Mouse (Mus musculus) forebrain, embryonic 10.5 days (tissue): ENCODE data around the gene Txlna. TPM values are rescaled to one million over a fixed set of nuclear protein-coding genes. Genes with fewer than 3 reads are reported as not detected.

Experiments
- DNase-seq: peaks from one replicate; pipeline ENCODE4 v3.0.0-alpha.2; 2017; ENCODE audit warnings: low spot score; ENCODE audit errors: extremely low spot score
- H3K27ac ChIP-seq: fragments of 300-500 bp; sonication (generic); 2 replicates; pipeline ENCODE4 v1.5.1; 2016; ENCODE audit warnings: mild to moderate bottlenecking
- H3K27me3 ChIP-seq: fragments of 300-500 bp; sonication (generic); 2 replicates; pipeline ENCODE4 v1.6.1; 2016; ENCODE audit warnings: mild to moderate bottlenecking; ENCODE audit not compliant: poor library complexity, severe bottlenecking
- H3K36me3 ChIP-seq: fragments of 300-500 bp; sonication (generic); replicated peaks from 2 replicates; pipeline ENCODE4 v1.6.1; 2016; ENCODE audit warnings: mild to moderate bottlenecking, moderate library complexity
- H3K4me1 ChIP-seq: fragments of 300-500 bp; sonication (generic); 2 replicates; pipeline ENCODE4 v1.6.1; 2016
- H3K4me3 ChIP-seq: fragments of 300-500 bp; sonication (generic); 2 replicates; pipeline ENCODE4 v1.5.1; 2016; ENCODE audit warnings: mild to moderate bottlenecking, moderate library complexity
- H3K9me3 ChIP-seq: fragments of 300-500 bp; sonication (generic); 2 replicates; pipeline ENCODE4 v1.6.1; 2016; ENCODE audit warnings: mild to moderate bottlenecking, moderate library complexity
- WGBS: fragments of 180-500 bp; shearing (Covaris S2); methylation state at CpG from one replicate; pipeline ENCODE4 v1.1.7; 2016; 5-methylcytosine and 5-hydroxymethylcytosine counted together
- microRNA-seq: library from miRNA; unstranded; fragments of <30 nt; microRNA quantifications from one replicate; pipeline ENCODE4, GENCODE M21; 2017
- polyA plus RNA-seq: library from polyadenylated mRNA; unstranded; fragments of >200 nt; fragmentation: Nextera tagmentation; extraction: Ambion mirVana; gene quantifications from 2 replicates; pipeline ENCODE4 v1.2.1, GENCODE M21; 2016

Txlna gene
- polyA plus RNA-seq, 1 experiment from 2014 or later: 114 TPM

DNA sequence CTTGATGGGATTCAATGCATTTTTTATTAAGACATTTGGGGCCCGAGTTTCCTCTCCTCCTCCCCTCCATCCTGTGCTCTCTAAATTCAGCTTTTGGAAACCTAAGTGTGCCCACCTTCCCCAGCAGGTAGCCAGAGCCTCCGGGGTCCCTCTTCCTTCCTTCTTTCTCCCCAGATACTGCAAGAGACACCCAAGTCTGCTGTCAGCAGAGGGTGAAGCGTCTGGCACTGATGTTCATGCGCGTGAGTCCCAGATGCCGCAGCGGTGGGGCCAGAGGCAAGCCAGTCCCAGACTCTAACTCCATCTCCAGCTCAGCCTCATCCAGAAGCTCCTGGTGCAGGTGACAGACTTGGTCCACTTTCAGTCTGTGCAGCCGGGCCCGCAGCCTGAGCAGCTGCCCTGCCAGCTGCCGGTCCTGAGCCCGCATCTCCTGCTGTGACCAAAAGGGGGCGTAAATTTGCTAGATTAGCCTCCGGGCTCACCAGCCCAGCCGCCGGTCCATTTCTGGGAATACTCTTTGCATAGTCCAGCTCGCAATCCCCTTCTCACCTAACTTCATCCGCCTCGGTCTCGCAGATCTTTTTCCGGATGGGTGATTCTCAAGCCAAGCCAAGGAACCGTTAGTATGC, 63.9 kb downstream of the Txlna start:
- Histone ChIP-seq H3K4me1 (peaks cover 10% of the 10 kb centered on the region), H3K4me3 (0 out of 2 replicates have a peak overlapping the region, but pooled peaks have one; percentile 13), H3K27ac (peak overlapping the region; percentile 8; the same call in 1 of the 2 replicates), H3K36me3 (no peaks in the 10 kb centered on the region), H3K27me3 (peaks cover 5% of the 10 kb centered on the region; the same call in 1 of the 2 replicates), H3K9me3 (no peaks in the 10 kb centered on the region)
- 39% methylated on average over 21 of the region's 21 CpGs for WGBS
- peak; percentile 62 for DNase-seq

Small RNA genes lying within 50 kb of the gene (microRNA-seq; reads per million reads assigned to microRNA genes)
- not detected for gene Mir7016

Other genes starting within 250 kb of the Txlna start
- 1.4 and 2.2 TPM in 2 replicates for gene Zbtb8b, start 200.2 kb downstream of the Txlna start, polyA plus RNA-seq
- gene Bsdc1, start 179.5 kb downstream of the Txlna start, polyA plus RNA-seq: 18.0 and 19.5 TPM in 2 replicates
- not detected in 2 replicates for gene Tssk3, start 150.0 kb downstream of the Txlna start, polyA plus RNA-seq
- not detected in 2 replicates for gene Fam229a, start 149.9 kb downstream of the Txlna start, polyA plus RNA-seq
- gene Marcksl1, start 127.5 kb downstream of the Txlna start, polyA plus RNA-seq: 1,441 and 1,446 TPM in 2 replicates
- 294 and 319 TPM in 2 replicates for gene Hdac1, start 98.4 kb downstream of the Txlna start, polyA plus RNA-seq
- gene Lck, start 67.4 kb downstream of the Txlna start, polyA plus RNA-seq: 13.9 and 15.7 TPM in 2 replicates
- 1.2 TPM in 2 replicates for gene Fam167b, start 62.5 kb downstream of the Txlna start, polyA plus RNA-seq
- gene Eif3i, start 40.4 kb downstream of the Txlna start, polyA plus RNA-seq: 298 and 315 TPM in 2 replicates
- 224 and 227 TPM in 2 replicates for gene Tmem234, start 40.4 kb downstream of the Txlna start, polyA plus RNA-seq
- gene Dcdc2b, start 26.8 kb downstream of the Txlna start, polyA plus RNA-seq: 2.0 and 2.2 TPM in 2 replicates
- gene Iqcc, start 22.0 kb downstream of the Txlna start, polyA plus RNA-seq: 30.4 and 34.8 TPM in 2 replicates
- gene Ccdc28b, start 17.1 kb downstream of the Txlna start, polyA plus RNA-seq: 43.9 and 47.1 TPM in 2 replicates
- gene Kpna6, start 31.7 kb upstream of the Txlna start, polyA plus RNA-seq: 14.0 and 15.1 TPM in 2 replicates
- 15.7 and 20.0 TPM in 2 replicates for gene Tmem39b, start 55.8 kb upstream of the Txlna start, polyA plus RNA-seq
- 148 and 151 TPM in 2 replicates for gene Khdrbs1, start 101.2 kb upstream of the Txlna start, polyA plus RNA-seq
- gene Ptp4a2, start 170.2 kb upstream of the Txlna start, polyA plus RNA-seq: 317 and 328 TPM in 2 replicates